Mouse (Mus musculus): Measurements from ENCODE around the gene Arhgdia.

Gene Arhgdia

DNA sequence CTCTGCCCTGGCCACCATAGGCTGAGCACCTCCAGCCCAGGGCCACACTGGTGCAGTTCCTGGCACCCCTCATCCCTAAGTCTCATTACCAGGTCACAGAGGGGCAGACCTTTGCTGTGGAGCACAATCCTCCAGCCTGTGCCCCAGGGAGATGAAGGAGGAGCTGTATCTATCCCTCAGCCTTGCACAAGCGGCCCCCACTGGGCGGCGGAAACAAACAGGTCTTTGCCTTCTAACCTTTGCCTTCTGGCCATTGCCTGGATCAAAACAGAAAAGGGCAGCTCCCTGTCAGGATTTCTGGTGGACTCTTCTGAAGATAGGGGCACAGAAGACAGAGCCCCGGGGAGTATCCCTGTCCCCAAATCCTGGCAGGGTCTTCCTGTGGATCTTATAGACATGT is 52.5 kb downstream of the Arhgdia start:
- in situ Hi-C loops (cut with MboI, MseI): loop anchor here in 1 of 2 experiments (10.0 kb wide), 1 partner anchor 526 kb away; no protein-coding TSS in a partner anchor
